Comparison of ENCODE assay signal across 21 mouse cellular contexts in the genomic region with DNA sequence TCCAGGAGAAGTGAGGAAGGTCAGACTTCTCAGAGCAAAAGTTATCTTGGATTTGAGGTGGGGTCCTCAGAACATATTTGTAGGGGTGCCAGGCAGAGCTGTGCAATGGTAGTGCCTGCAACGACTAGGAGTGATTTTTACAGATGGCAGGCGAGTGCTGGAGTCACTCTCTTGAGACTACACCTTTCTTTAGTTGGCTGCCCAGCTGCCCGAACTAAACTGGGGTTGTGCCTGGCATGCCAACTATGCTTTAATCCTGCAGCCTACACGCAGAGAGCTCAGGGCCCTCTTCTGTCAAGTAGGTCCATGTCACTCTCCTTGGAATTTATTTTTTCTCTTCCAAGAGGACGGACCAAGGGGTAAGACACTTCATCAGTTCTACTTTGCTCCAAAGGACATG.
"Had no signal": no experiment of that assay in that cellular context is flagged by ENCODE, and none has a peak within 500 bp of the region (broad histone marks: within the 10 kb centered on the region; RNA-seq: fewer than 3 reads in every experiment).

No protein-coding gene starts in this region.

- H3K4me2 ChIP-seq: heart, embryonic 12.5 days; hindbrain, embryonic 13.5 days; hindbrain, embryonic 15.5 days; kidney, embryonic 15.5 days; limb, embryonic 13.5 days; limb, embryonic 15.5 days had no signal

- DNase-seq: forebrain, postnatal 0 days; gastrocnemius, postnatal 14 days; gastrocnemius, postnatal 36 days; heart, adult 18-20 months; kidney, adult 11 months; kidney, adult 2 months; kidney, adult 9 months; kidney, postnatal 14 days; kidney, postnatal 36 days; layer of hippocampus, adult 9-11 months; layer of hippocampus, postnatal 36 days; left cerebral cortex, postnatal 4 days had no signal

- H3K9me3 ChIP-seq: heart, embryonic 12.5 days; hindbrain, embryonic 13.5 days; hindbrain, embryonic 15.5 days; kidney, embryonic 15.5 days; limb, embryonic 13.5 days; limb, embryonic 15.5 days had no signal

- ATAC-seq: forebrain, postnatal 0 days; hindbrain, postnatal 0 days; intestine, embryonic 16.5 days had no signal

- H3K27me3 ChIP-seq: heart, embryonic 12.5 days; hindbrain, embryonic 13.5 days; hindbrain, embryonic 15.5 days; kidney, embryonic 15.5 days; limb, embryonic 13.5 days; limb, embryonic 15.5 days had no signal

- H3K36me3 ChIP-seq: hindbrain, embryonic 15.5 days; kidney, embryonic 15.5 days; limb, embryonic 13.5 days; limb, embryonic 15.5 days had no signal

- H3K9ac ChIP-seq: forebrain, postnatal 0 days; heart, embryonic 12.5 days; hindbrain, embryonic 13.5 days; hindbrain, embryonic 15.5 days; kidney, embryonic 15.5 days; limb, embryonic 13.5 days; limb, embryonic 15.5 days had no signal

- H3K4me1 ChIP-seq: hindbrain, embryonic 13.5 days; hindbrain, embryonic 15.5 days; kidney, embryonic 15.5 days; limb, embryonic 13.5 days had no signal

- H3K4me3 ChIP-seq: heart, embryonic 12.5 days; hindbrain, embryonic 13.5 days; hindbrain, embryonic 15.5 days; kidney, embryonic 15.5 days; limb, embryonic 13.5 days; limb, embryonic 15.5 days had no signal

- H3K27ac ChIP-seq: hindbrain, embryonic 13.5 days; hindbrain, embryonic 15.5 days; hindbrain, postnatal 0 days; kidney, embryonic 15.5 days; kidney, postnatal 0 days; limb, embryonic 13.5 days; limb, embryonic 15.5 days had no signal
